Mouse (Mus musculus): Measurements from ENCODE around the gene Mgam. TPM values are rescaled to one million over a fixed set of nuclear protein-coding genes. Genes with fewer than 3 reads are reported as not detected.

Mgam gene
- polyA plus RNA-seq (2015; fragmentation: Illumina TruSeq; extraction: RNeasy Lipid Tissue Mini Kit (QIAGEN cat#74804); ENCODE audit: insufficient read depth, low read depth, low replicate concordance) = 1.4 TPM

GRCm38 (mm10) chr6:40628406-40629000 is at the start of gene Mgam:
Gene Mgam (plus strand): TSS chr6:40628831.

DNA sequence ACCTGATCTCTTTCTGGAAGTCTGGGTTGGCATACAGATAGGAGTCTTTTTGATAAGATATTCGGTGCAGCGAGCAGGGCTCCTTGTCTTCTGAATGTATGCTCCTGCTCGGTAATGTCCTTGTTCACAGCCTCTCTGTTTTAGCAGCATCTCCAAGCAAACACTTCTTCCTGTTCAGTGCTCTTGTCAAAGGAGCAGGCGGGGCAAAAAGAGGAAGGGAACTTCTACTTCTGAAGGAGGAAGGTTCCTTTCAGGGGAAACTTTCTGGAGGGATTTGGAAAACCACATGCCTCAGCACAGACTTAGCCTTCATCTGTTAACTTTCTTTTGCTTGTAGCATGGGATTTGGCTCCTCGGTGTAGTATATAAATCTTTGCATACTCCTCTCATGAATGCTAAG is 43.0 kb upstream of the Mgam start, which contains the start of gene Clec5a:
Clec5a (minus strand) TSS at position 177 of the 400 bp plus-strand sequence.

GRCm38 (mm10) chr6:40613260-40613852 is 15.3 kb upstream of the Mgam start, which contains the start of gene Tas2r138:
Gene Tas2r138 (minus strand): TSS chr6:40613310.

Other genes starting within 250 kb of the Mgam start
- 7.4 TPM for gene E330009J07Rik, start 192.7 kb upstream of the Mgam start, polyA plus RNA-seq (2015; fragmentation: Illumina TruSeq; extraction: RNeasy Lipid Tissue Mini Kit (QIAGEN cat#74804); ENCODE audit: insufficient read depth, low read depth, low replicate concordance)
- gene Wee2, start 189.7 kb upstream of the Mgam start, polyA plus RNA-seq (2015; fragmentation: Illumina TruSeq; extraction: RNeasy Lipid Tissue Mini Kit (QIAGEN cat#74804); ENCODE audit: insufficient read depth, low read depth, low replicate concordance) = 0.37 TPM
- 21.8 TPM for gene Ssbp1, start 157.5 kb upstream of the Mgam start, polyA plus RNA-seq (2015; fragmentation: Illumina TruSeq; extraction: RNeasy Lipid Tissue Mini Kit (QIAGEN cat#74804); ENCODE audit: insufficient read depth, low read depth, low replicate concordance)
- not detected for gene Tas2r137, start 137.6 kb upstream of the Mgam start, polyA plus RNA-seq (2015; fragmentation: Illumina TruSeq; extraction: RNeasy Lipid Tissue Mini Kit (QIAGEN cat#74804); ENCODE audit: insufficient read depth, low read depth, low replicate concordance)
- gene Tas2r108, start 135.3 kb upstream of the Mgam start, polyA plus RNA-seq (2015; fragmentation: Illumina TruSeq; extraction: RNeasy Lipid Tissue Mini Kit (QIAGEN cat#74804); ENCODE audit: insufficient read depth, low read depth, low replicate concordance) = not detected
- gene Prss37, start 109.3 kb upstream of the Mgam start, polyA plus RNA-seq (2015; fragmentation: Illumina TruSeq; extraction: RNeasy Lipid Tissue Mini Kit (QIAGEN cat#74804); ENCODE audit: insufficient read depth, low read depth, low replicate concordance) = not detected
- not detected for gene Olfr461, start 73.8 kb upstream of the Mgam start, polyA plus RNA-seq (2015; fragmentation: Illumina TruSeq; extraction: RNeasy Lipid Tissue Mini Kit (QIAGEN cat#74804); ENCODE audit: insufficient read depth, low read depth, low replicate concordance)
- gene Olfr460, start 59.3 kb upstream of the Mgam start, polyA plus RNA-seq (2015; fragmentation: Illumina TruSeq; extraction: RNeasy Lipid Tissue Mini Kit (QIAGEN cat#74804); ENCODE audit: insufficient read depth, low read depth, low replicate concordance) = not detected
- gene Clec5a, start 43.0 kb upstream of the Mgam start, polyA plus RNA-seq (2015; fragmentation: Illumina TruSeq; extraction: RNeasy Lipid Tissue Mini Kit (QIAGEN cat#74804); ENCODE audit: insufficient read depth, low read depth, low replicate concordance) = 0.63 TPM
- not detected for gene Tas2r138, start 15.5 kb upstream of the Mgam start, polyA plus RNA-seq (2015; fragmentation: Illumina TruSeq; extraction: RNeasy Lipid Tissue Mini Kit (QIAGEN cat#74804); ENCODE audit: insufficient read depth, low read depth, low replicate concordance)

Data from pancreas, adult 10 weeks (tissue).